19 mouse cellular contexts compared by ENCODE assay signal in the genomic region with DNA sequence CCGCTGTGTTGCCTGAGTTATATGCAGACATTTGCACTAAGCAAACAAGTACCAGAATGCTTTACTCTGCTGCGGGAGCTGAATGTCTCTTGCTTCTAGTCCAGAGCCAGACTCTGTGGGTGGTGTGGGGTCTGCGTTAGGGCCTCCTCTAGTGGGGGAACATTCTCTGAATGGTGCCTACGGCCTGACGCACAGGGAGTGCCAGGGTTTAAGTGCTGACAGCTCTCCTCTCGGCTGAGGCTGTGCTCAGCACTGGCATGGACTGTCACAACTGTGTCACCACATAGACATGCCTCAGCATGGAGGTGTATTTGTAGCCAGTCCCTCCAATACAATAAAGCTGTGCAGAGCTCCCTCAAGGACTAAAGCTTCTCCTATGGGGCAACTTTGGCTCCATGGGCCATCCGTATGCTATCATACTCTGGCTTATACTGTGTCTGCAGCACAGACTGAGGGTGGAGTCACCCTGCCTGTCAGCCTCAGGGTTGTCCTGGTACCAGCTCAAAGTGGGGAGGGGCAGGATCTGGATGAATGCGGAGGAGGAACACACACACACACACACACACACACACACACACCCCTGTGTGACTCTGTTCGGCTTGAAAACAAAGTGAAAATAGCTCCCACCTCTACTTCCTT. TPM values are rescaled to one million over a fixed set of nuclear protein-coding genes. Genes with fewer than 3 reads are reported as not detected.
DNase-seq lines count a peak whose midpoint lies in the region; ATAC-seq and TF ChIP-seq lines count a peak whose summit lies in the region.
"Had no signal": no experiment of that assay in that cellular context is flagged by ENCODE, and none has a peak within 500 bp of the region (broad histone marks: within the 10 kb centered on the region; RNA-seq: fewer than 3 reads in every experiment).

No protein-coding gene starts in this region.

- H3K4me2 ChIP-seq in intestine, embryonic 14.5 days (ENCODE audit: low read length) = no peak overlapping the region
- H3K4me2 ChIP-seq in intestine, postnatal 0 days (replicated peaks; ENCODE audit: low read depth) = no peak overlapping the region
- no peak overlapping the region for H3K4me2 ChIP-seq in heart, embryonic 14.5 days (ENCODE audit: low read length)
- H3K4me2 ChIP-seq in stomach, postnatal 0 days (replicated peaks; ENCODE audit: low read depth) = no peak overlapping the region
- H3K4me2 ChIP-seq: forebrain, embryonic 12.5 days; limb, embryonic 12.5 days; midbrain, embryonic 15.5 days had no signal

- no peak overlapping the region for H3K4me3 ChIP-seq in intestine, embryonic 14.5 days (ENCODE audit: low read depth, low read length)
- H3K4me3 ChIP-seq in intestine, postnatal 0 days (ENCODE audit: low read depth, low read length) = no peak overlapping the region
- H3K4me3 ChIP-seq in heart, embryonic 14.5 days (ENCODE audit: control insufficient read depth in 1 of 2, insufficient read depth in 1 of 2, low read depth in 1 of 2, low read length in 2 of 2) = no peak overlapping the region
- H3K4me3 ChIP-seq in stomach, postnatal 0 days (ENCODE audit: low read depth, low read length) = no peak overlapping the region
- H3K4me3 ChIP-seq: forebrain, embryonic 12.5 days; hindbrain, embryonic 10.5 days; limb, embryonic 12.5 days; midbrain, embryonic 15.5 days had no signal

- no peak overlapping the region for H3K9ac ChIP-seq in intestine, embryonic 14.5 days (ENCODE audit: low read length)
- H3K9ac ChIP-seq in intestine, postnatal 0 days (ENCODE audit: low read depth, low read length) = no peak overlapping the region
- H3K9ac ChIP-seq in heart, embryonic 14.5 days (ENCODE audit: low read length) = no peak overlapping the region; the same call in 1 of the 2 replicates
- no peak overlapping the region for H3K9ac ChIP-seq in stomach, postnatal 0 days (ENCODE audit: low read length)
- H3K9ac ChIP-seq: forebrain, embryonic 12.5 days; limb, embryonic 12.5 days; liver, embryonic 14.5 days; midbrain, embryonic 15.5 days had no signal

- 80% methylated on average over 9 of the region's 9 CpGs for WGBS in intestine, embryonic 14.5 days
- WGBS in intestine, postnatal 0 days = 71% methylated on average over 9 of the region's 9 CpGs
- WGBS in heart, embryonic 14.5 days = 37% methylated on average over 9 of the region's 9 CpGs
- 59% methylated on average over 9 of the region's 9 CpGs for WGBS in stomach, postnatal 0 days

- H3K27ac ChIP-seq in intestine, embryonic 14.5 days (ENCODE audit: low read depth) = no peak overlapping the region
- no peak overlapping the region for H3K27ac ChIP-seq in intestine, postnatal 0 days (ENCODE audit: low read depth, low read length)
- peak overlapping the region; percentile 20 to 26 for H3K27ac ChIP-seq in heart, embryonic 14.5 days (replicated peaks in 1 of 2; ENCODE audit: control insufficient read depth in 1 of 2, insufficient read depth in 1 of 2, low read depth in 2 of 2, low read length in 2 of 2)
- peak overlapping the region; percentile 40; the same call in 1 of the 2 replicates for H3K27ac ChIP-seq in stomach, postnatal 0 days (replicated peaks)
- H3K27ac ChIP-seq: forebrain, embryonic 12.5 days; hindbrain, embryonic 10.5 days; limb, embryonic 12.5 days; liver, embryonic 14.5 days; midbrain, embryonic 15.5 days had no signal

- no peak for TF ChIP-seq CTCF in intestine, postnatal 0 days (IDR thresholded peaks at IDR 0.05; ENCODE audit: low read depth)
- no peak for TF ChIP-seq CTCF in stomach, postnatal 0 days (IDR thresholded peaks at IDR 0.05; ENCODE audit: low read depth)

- no peaks in the 10 kb centered on the region for H3K27me3 ChIP-seq in intestine, embryonic 14.5 days (replicated peaks; ENCODE audit: control insufficient read depth, insufficient read depth, low read length)
- H3K27me3 ChIP-seq in intestine, postnatal 0 days (replicated peaks; ENCODE audit: control insufficient read depth, insufficient read depth, low read length) = no peaks in the 10 kb centered on the region
- no peaks in the 10 kb centered on the region for H3K27me3 ChIP-seq in heart, embryonic 14.5 days (ENCODE audit: control insufficient read depth, insufficient read depth, low read length)
- H3K27me3 ChIP-seq in stomach, postnatal 0 days (ENCODE audit: control insufficient read depth, insufficient read depth, low read length) = no peaks in the 10 kb centered on the region
- H3K27me3 ChIP-seq: forebrain, embryonic 12.5 days; limb, embryonic 12.5 days; midbrain, embryonic 15.5 days had no signal

- 0 out of 2 replicates have a peak, but pooled peaks have one; percentile 40 for ATAC-seq in intestine, embryonic 14.5 days (replicated peaks; ENCODE audit: low FRiP score, low TSS enrichment, low read depth)
- no peak for ATAC-seq in intestine, postnatal 0 days
- peak; percentile 60 for ATAC-seq in heart, embryonic 14.5 days (ENCODE audit: insufficient number of reproducible peaks, insufficient read depth, low FRiP score, low read depth)
- ATAC-seq in stomach, postnatal 0 days (ENCODE audit: low FRiP score, low TSS enrichment) = peak; percentile 47; the same call in 1 of the 2 replicates
- ATAC-seq: intestine, embryonic 16.5 days; midbrain, embryonic 15.5 days had no signal

- DNase-seq in intestine, embryonic 14.5 days (ENCODE audit: low spot score) = no peak
- DNase-seq in lung, postnatal 36 days = peak; percentile 24
- DNase-seq in lung, postnatal 25 days (ENCODE audit: low spot score) = no peak
- DNase-seq in stomach, postnatal 0 days (ENCODE audit: low spot score) = no peak
- no peak for DNase-seq in natural killer cell, adult 2 months (ENCODE audit: low spot score in 2 of 2)
- DNase-seq: adrenal gland, adult 2 months; cerebellum, adult 2 months; kidney, postnatal 10 days; right cerebral cortex, postnatal 14 days; thymus, adult 18-20 months had no signal

- no peaks in the 10 kb centered on the region for H3K4me1 ChIP-seq in intestine, embryonic 14.5 days (replicated peaks; ENCODE audit: control insufficient read depth, insufficient read depth, low read length)
- H3K4me1 ChIP-seq in intestine, postnatal 0 days (replicated peaks; ENCODE audit: control insufficient read depth, insufficient read depth, low read length) = no peaks in the 10 kb centered on the region
- peaks cover 14 to 20% of the 10 kb centered on the region in 2 experiments; a peak in 3 of 4 replicates for H3K4me1 ChIP-seq in heart, embryonic 14.5 days (ENCODE audit: control insufficient read depth in 2 of 2, insufficient read depth in 2 of 2, low read length in 2 of 2)
- no peaks in the 10 kb centered on the region for H3K4me1 ChIP-seq in stomach, postnatal 0 days (replicated peaks; ENCODE audit: control insufficient read depth, insufficient read depth)
- H3K4me1 ChIP-seq: forebrain, embryonic 12.5 days; limb, embryonic 12.5 days; midbrain, embryonic 15.5 days had no signal

- no peaks in the 10 kb centered on the region for H3K9me3 ChIP-seq in intestine, embryonic 14.5 days (ENCODE audit: control insufficient read depth, low read length)
- H3K9me3 ChIP-seq in intestine, postnatal 0 days (ENCODE audit: control insufficient read depth) = no peaks in the 10 kb centered on the region
- no peaks in the 10 kb centered on the region for H3K9me3 ChIP-seq in heart, embryonic 14.5 days (ENCODE audit: control insufficient read depth, low read length)
- H3K9me3 ChIP-seq in stomach, postnatal 0 days (ENCODE audit: control insufficient read depth, low read length) = no peaks in the 10 kb centered on the region
- H3K9me3 ChIP-seq: forebrain, embryonic 12.5 days; G1E; hindbrain, embryonic 10.5 days; limb, embryonic 12.5 days; midbrain, embryonic 15.5 days had no signal

- H3K36me3 ChIP-seq in intestine, embryonic 14.5 days (ENCODE audit: control insufficient read depth, insufficient read depth, low read length) = peaks cover 8% of the 10 kb centered on the region
- H3K36me3 ChIP-seq in intestine, postnatal 0 days (ENCODE audit: control insufficient read depth, insufficient read depth) = peaks cover 3% of the 10 kb centered on the region; the same call in 1 of the 2 replicates
- peaks cover 19% of the 10 kb centered on the region for H3K36me3 ChIP-seq in heart, embryonic 14.5 days (ENCODE audit: control insufficient read depth, insufficient read depth, low read length)
- no peaks in the 10 kb centered on the region for H3K36me3 ChIP-seq in stomach, postnatal 0 days (ENCODE audit: control insufficient read depth, insufficient read depth, low read length)

- TF ChIP-seq EP300 in stomach, postnatal 0 days (optimal IDR thresholded peaks at IDR 0.05) = no peak

RNA-seq across cellular contexts. Expression of a gene that starts 23.1 kb away (rescaled TPM):
- 12.6 and 15.3 TPM in 2 replicates for polyA plus RNA-seq in intestine, embryonic 14.5 days (2014; fragmentation: Nextera tagmentation; extraction: Ambion mirVana)
- polyA plus RNA-seq in intestine, postnatal 0 days (2015; fragmentation: Nextera tagmentation; extraction: Ambion mirVana) = 6.0 and 7.1 TPM in 2 replicates
- polyA plus RNA-seq in heart, embryonic 14.5 days (2014; fragmentation: Nextera tagmentation; extraction: Ambion mirVana) = 17.6 and 17.8 TPM in 2 replicates
- 10.2 and 11.4 TPM in 2 replicates for polyA plus RNA-seq in stomach, postnatal 0 days (2015; fragmentation: Nextera tagmentation; extraction: Ambion mirVana)

RNA-seq across cellular contexts. Expression of a gene that starts 23.2 kb away (rescaled TPM):
- polyA plus RNA-seq in intestine, embryonic 14.5 days (2014; fragmentation: Nextera tagmentation; extraction: Ambion mirVana) = 61.0 and 63.9 TPM in 2 replicates
- 40.9 and 47.3 TPM in 2 replicates for polyA plus RNA-seq in intestine, postnatal 0 days (2015; fragmentation: Nextera tagmentation; extraction: Ambion mirVana)
- 53.0 and 53.3 TPM in 2 replicates for polyA plus RNA-seq in heart, embryonic 14.5 days (2014; fragmentation: Nextera tagmentation; extraction: Ambion mirVana)
- polyA plus RNA-seq in stomach, postnatal 0 days (2015; fragmentation: Nextera tagmentation; extraction: Ambion mirVana) = 42.5 and 46.6 TPM in 2 replicates

RNA-seq across cellular contexts. Expression of a gene that starts 39.1 kb away (rescaled TPM):
- 5.1 and 6.0 TPM in 2 replicates for polyA plus RNA-seq in intestine, embryonic 14.5 days (2014; fragmentation: Nextera tagmentation; extraction: Ambion mirVana)
- polyA plus RNA-seq in intestine, postnatal 0 days (2015; fragmentation: Nextera tagmentation; extraction: Ambion mirVana) = 4.6 TPM in 2 replicates
- polyA plus RNA-seq in heart, embryonic 14.5 days (2014; fragmentation: Nextera tagmentation; extraction: Ambion mirVana) = 34.9 and 37.2 TPM in 2 replicates
- 4.2 and 5.2 TPM in 2 replicates for polyA plus RNA-seq in stomach, postnatal 0 days (2015; fragmentation: Nextera tagmentation; extraction: Ambion mirVana)
- polyA plus RNA-seq: G1E had no signal

Comparison
In these comparisons a context has a peak if more than half of its experiments do, and no peak if none do; other contexts are left out.
1. H3K27ac ChIP-seq: peak in heart, embryonic 14.5 days (2 of 2) and stomach, postnatal 0 days (single experiment); none in intestine, embryonic 14.5 days (single experiment) and intestine, postnatal 0 days (single experiment).